Mouse (Mus musculus): Measurements from ENCODE around the gene Nrcam. TPM values are rescaled to one million over a fixed set of nuclear protein-coding genes. Genes with fewer than 3 reads are reported as not detected.
A peak's percentile ranks its signal among the peaks of the same experiment; 100 is the strongest.

Gene Nrcam
- total RNA-seq, 2 experiments from 2014 or later, result 515 to 517 TPM

DNA sequence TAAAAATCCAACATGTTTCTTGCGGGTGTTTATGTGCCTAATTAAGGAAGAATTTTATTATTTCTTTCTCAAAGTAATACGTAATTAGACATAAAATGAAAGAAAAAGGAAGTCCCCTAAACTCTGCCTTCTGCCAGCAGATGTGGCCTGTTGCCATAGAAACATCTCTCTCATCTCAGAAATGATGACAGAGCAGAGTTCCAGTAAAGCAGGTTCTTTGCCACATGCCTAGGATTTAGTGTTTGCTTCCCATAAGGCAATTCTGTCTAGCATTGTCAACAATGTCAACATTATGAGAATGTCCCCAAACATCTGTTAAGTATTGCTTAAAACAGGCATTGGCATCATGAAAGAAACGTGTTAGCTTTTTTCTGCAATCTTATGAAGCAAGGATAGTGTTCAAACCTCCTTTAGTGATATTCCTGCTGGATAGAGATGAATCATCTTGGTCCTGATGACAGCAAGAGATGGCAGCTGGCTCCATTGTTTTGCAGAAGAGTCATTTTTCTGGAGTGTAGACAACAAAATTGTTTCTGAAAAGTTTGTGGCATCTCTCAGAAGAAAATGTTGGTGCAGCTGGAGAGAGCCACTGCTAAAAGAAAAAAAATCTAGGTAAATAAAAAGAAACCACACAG is 42.5 kb downstream of the Nrcam start:
- no peak for TF ChIP-seq CTCF (IDR thresholded peaks at IDR 0.05)
- intact Hi-C loops (cut with DNase I), result no loop called here
- peak overlapping the region; percentile 51 for H3K27ac ChIP-seq
- no peak overlapping the region for H3K4me3 ChIP-seq
- DNase-seq (ENCODE audit: extremely low spot score in 1 of 2, low spot score in 2 of 2), result no peak

GRCm38 (mm10) chr12:44375956-44376355 is 47.3 kb downstream of the Nrcam start:
- peak overlapping the region; percentile 34; the same call in 1 of the 2 replicates for H3K27ac ChIP-seq
- TF ChIP-seq CTCF (IDR thresholded peaks at IDR 0.05), result no peak
- intact Hi-C loops (cut with DNase I), result no loop called here
- H3K4me3 ChIP-seq, result no peak overlapping the region
- no peak for DNase-seq (ENCODE audit: extremely low spot score in 1 of 2, low spot score in 2 of 2)

DNA sequence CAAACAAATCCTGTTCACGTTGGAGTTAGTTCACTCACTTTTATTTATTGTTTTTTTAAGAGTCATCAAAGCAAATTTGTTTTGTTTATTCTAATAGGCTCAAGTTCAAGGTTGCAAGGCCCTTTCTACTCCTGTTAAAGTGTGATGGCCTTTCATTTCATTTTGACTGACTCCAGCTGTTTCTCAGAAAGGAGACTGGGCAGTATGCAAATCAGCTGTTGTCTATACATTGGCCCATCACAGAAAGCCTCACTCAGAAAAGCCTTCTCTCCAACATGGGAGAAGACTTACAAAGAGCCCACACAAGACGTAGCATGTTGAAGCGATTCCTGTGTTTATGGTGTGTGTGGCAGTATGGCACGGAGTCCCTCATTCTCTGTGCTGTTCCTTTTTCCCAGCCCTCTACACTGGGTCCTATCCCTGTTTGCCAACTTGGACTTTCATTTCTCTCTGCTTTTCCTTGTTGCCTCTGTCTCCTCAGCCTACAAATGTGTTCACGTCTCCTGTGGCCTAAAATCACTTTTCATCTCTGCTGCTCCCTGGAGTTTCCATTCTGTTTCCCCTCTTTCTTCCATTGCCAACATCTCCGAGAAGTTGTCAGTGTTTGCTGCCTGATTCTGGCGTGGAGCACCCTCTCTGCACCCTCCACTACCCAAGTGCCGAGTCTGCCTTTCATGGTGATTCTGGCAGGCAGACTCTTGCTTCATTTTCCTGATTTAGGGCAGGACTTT is 49.9 kb downstream of the Nrcam start:
- intact Hi-C loops (cut with DNase I), result loop anchor here (2.0 kb wide), 1 partner anchor 48 kb away; no protein-coding TSS in a partner anchor
- peak overlapping the region; percentile 62; the same call in 1 of the 2 replicates for H3K27ac ChIP-seq
- no peak overlapping the region for H3K4me3 ChIP-seq
- DNase-seq (ENCODE audit: extremely low spot score in 1 of 2, low spot score in 2 of 2), result no peak
- TF ChIP-seq CTCF (IDR thresholded peaks at IDR 0.05), result no peak

- peak; percentile 51 to 70 for DNase-seq (ENCODE audit: extremely low spot score in 1 of 2, low spot score in 2 of 2)
These were observed 52.1 kb downstream of the Nrcam start for GRCm38 (mm10) chr12:44380805-44381204.

GRCm38 (mm10) chr12:44386398-44386797 is 57.7 kb downstream of the Nrcam start:
- TF ChIP-seq CTCF (IDR thresholded peaks at IDR 0.05), result no peak
- intact Hi-C loops (cut with DNase I), result no loop called here
- H3K4me3 ChIP-seq, result no peak overlapping the region
- H3K27ac ChIP-seq, result no peak overlapping the region
- no peak for DNase-seq (ENCODE audit: extremely low spot score in 1 of 2, low spot score in 2 of 2)

More at GRCm38 (mm10) chr12:44380805-44381204, 52.1 kb downstream of the Nrcam start:
- intact Hi-C loops (cut with DNase I), result loop anchor here (1.0 to 5.0 kb wide), 2 partner anchors 28 to 151 kb away; no protein-coding TSS in a partner anchor
- no peak overlapping the region for H3K4me3 ChIP-seq
- TF ChIP-seq CTCF (IDR thresholded peaks at IDR 0.05), result no peak
- peak overlapping the region; percentile 81 for H3K27ac ChIP-seq

GRCm38 (mm10) chr12:44388220-44388619 is 59.5 kb downstream of the Nrcam start:
- Histone ChIP-seq H3K4me3 (no peak overlapping the region), H3K27ac (no peak overlapping the region)
- no peak for DNase-seq (ENCODE audit: extremely low spot score in 1 of 2, low spot score in 2 of 2)
- intact Hi-C loops (cut with DNase I), result no loop called here
- TF ChIP-seq CTCF (IDR thresholded peaks at IDR 0.05), result no peak

DNA sequence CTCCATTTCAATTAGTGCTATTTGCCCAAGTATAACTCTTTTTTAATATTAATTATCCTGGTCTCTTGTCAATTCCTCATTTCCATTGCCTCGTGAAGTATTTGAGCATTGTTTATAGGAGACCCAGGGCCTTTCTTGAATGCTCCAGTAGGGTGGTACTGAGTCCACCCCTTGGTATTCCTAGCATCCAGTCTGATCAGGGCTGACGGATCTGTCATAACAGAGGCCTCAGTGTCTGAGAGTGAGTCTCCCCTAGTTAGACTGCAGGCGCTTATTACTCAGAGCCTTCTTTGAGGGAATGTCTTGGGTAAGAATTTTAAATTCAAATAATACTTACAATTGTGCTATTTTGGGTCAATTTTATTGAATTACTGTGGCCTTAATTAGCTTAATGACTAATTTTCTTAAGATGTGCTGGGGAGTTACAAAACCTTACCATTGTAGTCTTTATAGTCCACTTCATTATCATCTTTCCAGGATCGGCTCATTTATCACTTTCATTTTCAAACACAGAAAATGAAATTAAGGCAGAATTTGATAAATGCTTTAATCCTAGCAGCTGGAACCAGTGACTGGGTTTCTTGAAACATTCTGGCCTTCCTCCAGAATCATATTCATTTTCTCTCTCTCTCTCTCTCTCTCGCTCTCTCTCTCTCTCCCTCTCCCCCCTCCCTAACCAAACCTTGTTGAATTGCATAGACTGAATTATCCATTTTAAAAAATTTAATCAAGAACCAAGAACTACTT is 61.9 kb downstream of the Nrcam start:
- H3K27ac ChIP-seq, result no peak overlapping the region
- intact Hi-C loops (cut with DNase I), result no loop called here
- no peak overlapping the region for H3K4me3 ChIP-seq
- no peak for DNase-seq (ENCODE audit: extremely low spot score in 1 of 2, low spot score in 2 of 2)
- no peak for TF ChIP-seq CTCF (IDR thresholded peaks at IDR 0.05)

DNA sequence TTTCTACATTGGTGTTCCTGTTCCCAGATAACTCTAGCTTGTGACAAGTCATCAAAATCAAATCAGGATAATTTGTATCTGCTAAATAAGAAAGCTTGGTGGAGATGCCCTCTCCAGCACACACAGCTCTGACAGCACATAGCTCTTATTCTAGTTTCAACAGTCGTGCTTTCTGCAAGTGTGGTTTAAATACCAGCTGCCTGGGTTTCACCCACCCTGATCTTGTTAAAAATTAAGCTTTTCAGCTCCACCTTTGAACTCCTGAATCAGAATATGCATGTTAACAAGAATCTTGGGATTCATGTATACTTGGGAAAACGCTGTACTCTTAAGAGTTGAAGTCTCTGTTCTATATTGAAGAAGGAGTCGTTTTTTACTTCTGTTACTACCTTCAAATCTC is 66.2 kb downstream of the Nrcam start:
- intact Hi-C loops (cut with DNase I), result no loop called here
- no peak for DNase-seq (ENCODE audit: extremely low spot score in 1 of 2, low spot score in 2 of 2)
- Histone ChIP-seq H3K4me3 (no peak overlapping the region), H3K27ac (no peak overlapping the region)
- no peak for TF ChIP-seq CTCF (IDR thresholded peaks at IDR 0.05)

DNA sequence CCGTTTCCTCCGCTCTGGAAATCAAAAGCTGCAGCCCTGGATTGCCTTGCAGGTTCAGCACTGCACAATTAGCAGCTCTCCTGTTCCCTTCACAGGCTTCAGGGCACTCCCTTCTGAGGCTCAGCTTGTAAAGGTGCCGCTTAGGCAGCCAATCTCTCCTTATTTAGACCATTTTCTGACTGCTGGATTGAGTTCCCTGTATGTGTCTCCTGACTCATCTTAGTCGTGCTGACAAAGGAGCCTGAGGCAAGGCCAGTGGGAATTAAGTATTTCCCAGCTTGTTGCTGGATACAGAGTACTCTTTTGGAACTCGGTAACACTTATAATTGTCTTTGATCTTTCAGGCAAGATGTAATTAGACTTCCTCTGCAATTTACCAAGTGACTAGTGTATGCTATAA is 69.1 kb downstream of the Nrcam start:
- peak overlapping the region; percentile 66; the same call in 1 of the 2 replicates for H3K27ac ChIP-seq
- no peak for TF ChIP-seq CTCF (IDR thresholded peaks at IDR 0.05)
- no peak overlapping the region for H3K4me3 ChIP-seq
- DNase-seq (ENCODE audit: extremely low spot score in 1 of 2, low spot score in 2 of 2), result no peak
- intact Hi-C loops (cut with DNase I), result no loop called here

- intact Hi-C loops (cut with DNase I), result no loop called here
- Histone ChIP-seq H3K27ac (no peak overlapping the region), H3K4me3 (no peak overlapping the region)
- no peak for DNase-seq (ENCODE audit: extremely low spot score in 1 of 2, low spot score in 2 of 2)
- TF ChIP-seq CTCF (IDR thresholded peaks at IDR 0.05), result no peak
These were observed 73.4 kb downstream of the Nrcam start for GRCm38 (mm10) chr12:44402134-44402533.

GRCm38 (mm10) chr12:44403270-44403669 is 74.6 kb downstream of the Nrcam start:
- intact Hi-C loops (cut with DNase I), result no loop called here
- DNase-seq (ENCODE audit: extremely low spot score in 1 of 2, low spot score in 2 of 2), result no peak
- no peak overlapping the region for H3K4me3 ChIP-seq
- H3K27ac ChIP-seq, result peak overlapping the region; percentile 24; the same call in 1 of the 2 replicates
- TF ChIP-seq CTCF (IDR thresholded peaks at IDR 0.05), result no peak
